Mouse (Mus musculus) neural tube, embryonic 13.5 days (tissue): ENCODE measurements around the gene Nyap1. TPM values are rescaled to one million over a fixed set of nuclear protein-coding genes. Genes with fewer than 3 reads are reported as not detected.
"Not testable (repeated sequence)": the region's sequence is repeated elsewhere in the genome, so short reads cannot be mapped to it uniquely, and the experiment has no call there.

Experiments used
- ATAC-seq: fragments of 200-750 bp; cut with Nextera tagmentation; 2 replicates; pipeline ENCODE4 v1.8.0; 2017; ENCODE audit warnings: low read depth, mild to moderate bottlenecking, moderate TSS enrichment, moderate library complexity
- H3K27ac ChIP-seq: fragments of 300-500 bp; sonication (generic); replicated peaks from 2 replicates; pipeline ENCODE4 v1.5.1; 2015; ENCODE audit warnings: moderate library complexity, mild to moderate bottlenecking, inconsistent platforms
- H3K27me3 ChIP-seq: fragments of 300-500 bp; sonication (generic); 2 replicates; pipeline ENCODE4 v1.6.1; 2015; ENCODE audit warnings: mild to moderate bottlenecking, inconsistent platforms
- H3K36me3 ChIP-seq: fragments of 300-500 bp; sonication (generic); 2 replicates; pipeline ENCODE4 v1.6.1; 2015; ENCODE audit warnings: mild to moderate bottlenecking, inconsistent platforms
- H3K4me1 ChIP-seq: fragments of 300-500 bp; sonication (generic); replicated peaks from 2 replicates; pipeline ENCODE4 v1.6.1; 2015; ENCODE audit warnings: inconsistent platforms
- H3K4me2 ChIP-seq: fragments of 300-500 bp; sonication (generic); 2 replicates; pipeline ENCODE4 v1.6.1; 2015; ENCODE audit warnings: inconsistent platforms, mild to moderate bottlenecking, moderate library complexity
- H3K4me3 ChIP-seq: fragments of 300-500 bp; sonication (generic); 2 replicates; pipeline ENCODE4 v1.5.1; 2015; ENCODE audit warnings: mild to moderate bottlenecking, inconsistent platforms
- H3K9ac ChIP-seq: fragments of 300-500 bp; sonication (generic); 2 replicates; pipeline ENCODE4 v1.6.1; 2015; ENCODE audit warnings: moderate library complexity, mild to moderate bottlenecking, inconsistent platforms
- H3K9me3 ChIP-seq: fragments of 300-500 bp; sonication (generic); 2 replicates; pipeline ENCODE4 v1.6.1; 2016; ENCODE audit warnings: inconsistent platforms
- WGBS: fragments of 180-500 bp; shearing (Covaris S2); methylation state at CpG from one replicate; pipeline ENCODE4 v1.1.7; 2015; 5-methylcytosine and 5-hydroxymethylcytosine counted together
- polyA plus RNA-seq: library from polyadenylated mRNA; unstranded; fragments of >200 nt; fragmentation: Nextera tagmentation; extraction: Ambion mirVana; gene quantifications from 2 replicates; pipeline ENCODE4 v1.2.1, GENCODE M21; 2015

Nyap1 gene
- polyA plus RNA-seq, 1 experiment from 2014 or later: 23.4 TPM

DNA sequence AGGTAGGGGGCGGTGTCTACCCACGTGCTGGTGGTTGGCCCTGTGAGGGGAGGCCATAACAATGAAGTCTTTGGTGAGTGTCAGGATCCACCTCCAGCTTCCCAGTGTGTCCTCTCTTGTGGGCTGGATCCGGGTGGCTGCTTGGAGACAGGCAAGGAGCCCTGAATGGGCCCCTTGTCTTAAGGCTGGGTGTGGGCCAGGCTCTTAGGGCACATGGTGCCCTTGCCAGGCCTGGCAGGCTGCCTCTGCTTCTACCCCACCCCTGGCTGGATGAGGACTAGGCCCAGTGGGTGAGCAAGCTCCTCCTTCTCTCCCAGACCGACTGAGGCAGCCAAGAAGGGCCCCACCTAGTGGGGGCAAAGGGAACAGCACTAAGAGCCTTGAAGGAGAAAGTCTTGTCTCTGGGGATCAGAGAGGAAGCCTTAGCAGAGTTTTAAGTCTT, 18.6 kb upstream of the Nyap1 start:
- Histone ChIP-seq H3K27ac (peak overlapping the region; percentile 81), H3K27me3 (no peaks in the 10 kb centered on the region), H3K9ac (no peak overlapping the region), H3K36me3 (peaks cover 13% of the 10 kb centered on the region; the same call in 1 of the 2 replicates), H3K9me3 (no peaks in the 10 kb centered on the region), H3K4me2 (no peak overlapping the region), H3K4me3 (no peak overlapping the region), H3K4me1 (peaks cover 43% of the 10 kb centered on the region)
- ATAC-seq: peak; percentile 82
- WGBS: 17% methylated on average over 4 of the region's 4 CpGs

DNA sequence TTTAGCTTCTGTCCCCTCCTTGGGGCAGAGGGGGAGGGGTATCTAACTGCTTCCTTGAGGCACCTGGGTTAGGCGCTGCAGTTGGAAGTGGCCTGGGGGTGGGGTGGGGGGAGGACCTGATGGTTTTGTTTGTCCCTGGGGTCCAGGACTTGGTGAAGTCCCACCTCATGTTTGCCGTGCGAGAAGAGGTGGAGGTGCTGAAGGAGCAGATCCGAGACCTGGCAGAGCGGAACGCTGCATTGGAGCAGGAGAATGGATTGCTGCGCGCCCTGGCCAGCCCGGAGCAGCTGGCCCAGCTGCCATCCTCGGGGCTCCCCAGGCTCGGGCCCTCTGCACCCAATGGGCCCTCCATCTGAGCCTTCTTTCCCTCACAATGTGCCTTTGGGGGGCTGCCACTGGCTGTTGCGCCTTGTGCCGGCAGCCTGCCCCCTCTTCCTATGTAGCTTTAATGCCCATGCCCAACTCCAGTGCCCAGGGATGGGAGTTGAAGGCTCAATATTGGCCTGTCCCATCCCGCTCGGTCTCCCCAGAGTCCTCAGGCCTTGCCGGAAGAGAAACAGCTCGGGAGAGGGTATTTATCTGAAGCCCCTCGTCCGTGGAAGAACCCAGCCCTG, 17.6 kb upstream of the Nyap1 start:
- whole genome bisulfite sequencing: 87% methylated on average over 19 of the region's 19 CpGs
- no peak for ATAC-seq
- H3K9me3 ChIP-seq: no peaks in the 10 kb centered on the region
- no peaks in the 10 kb centered on the region for H3K27me3 ChIP-seq
- peaks cover 43% of the 10 kb centered on the region for H3K4me1 ChIP-seq
- H3K4me3 ChIP-seq: no peak overlapping the region
- H3K36me3 ChIP-seq: peaks cover 16% of the 10 kb centered on the region
- H3K9ac ChIP-seq: peak overlapping the region; percentile 51
- peak overlapping the region; percentile 81 for H3K27ac ChIP-seq
- peak overlapping the region; percentile 41 for H3K4me2 ChIP-seq

DNA sequence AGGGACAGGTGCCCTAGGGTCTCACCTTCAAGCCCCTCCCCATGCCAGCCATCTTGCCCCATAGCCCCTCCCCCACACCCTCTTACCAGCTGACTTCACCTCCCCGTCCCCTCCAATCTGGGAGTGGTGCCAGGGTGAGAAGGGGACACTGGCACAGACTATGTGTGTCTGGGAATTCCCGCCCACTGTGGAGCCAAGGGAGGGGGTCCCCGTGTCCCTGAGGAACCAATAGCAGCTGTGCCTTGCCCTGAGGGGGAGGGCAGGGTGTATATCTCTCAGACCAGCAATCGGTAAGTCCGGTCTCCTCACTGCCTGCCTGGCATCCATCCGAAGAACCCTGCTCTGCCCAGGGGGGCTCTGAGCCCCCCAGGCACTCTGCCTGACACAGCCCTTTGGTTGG, 16.5 kb upstream of the Nyap1 start:
- H3K27me3 ChIP-seq: no peaks in the 10 kb centered on the region
- peak overlapping the region; percentile 51 for H3K9ac ChIP-seq
- peak overlapping the region; percentile 5; the same call in 1 of the 2 replicates for H3K4me3 ChIP-seq
- peak overlapping the region; percentile 81 for H3K27ac ChIP-seq
- 56% methylated on average over 6 of the region's 6 CpGs for WGBS
- H3K9me3 ChIP-seq: no peaks in the 10 kb centered on the region
- peak; percentile 74 for ATAC-seq
- H3K36me3 ChIP-seq: peaks cover 25% of the 10 kb centered on the region
- peaks cover 43% of the 10 kb centered on the region for H3K4me1 ChIP-seq
- peak overlapping the region; percentile 41 for H3K4me2 ChIP-seq

DNA sequence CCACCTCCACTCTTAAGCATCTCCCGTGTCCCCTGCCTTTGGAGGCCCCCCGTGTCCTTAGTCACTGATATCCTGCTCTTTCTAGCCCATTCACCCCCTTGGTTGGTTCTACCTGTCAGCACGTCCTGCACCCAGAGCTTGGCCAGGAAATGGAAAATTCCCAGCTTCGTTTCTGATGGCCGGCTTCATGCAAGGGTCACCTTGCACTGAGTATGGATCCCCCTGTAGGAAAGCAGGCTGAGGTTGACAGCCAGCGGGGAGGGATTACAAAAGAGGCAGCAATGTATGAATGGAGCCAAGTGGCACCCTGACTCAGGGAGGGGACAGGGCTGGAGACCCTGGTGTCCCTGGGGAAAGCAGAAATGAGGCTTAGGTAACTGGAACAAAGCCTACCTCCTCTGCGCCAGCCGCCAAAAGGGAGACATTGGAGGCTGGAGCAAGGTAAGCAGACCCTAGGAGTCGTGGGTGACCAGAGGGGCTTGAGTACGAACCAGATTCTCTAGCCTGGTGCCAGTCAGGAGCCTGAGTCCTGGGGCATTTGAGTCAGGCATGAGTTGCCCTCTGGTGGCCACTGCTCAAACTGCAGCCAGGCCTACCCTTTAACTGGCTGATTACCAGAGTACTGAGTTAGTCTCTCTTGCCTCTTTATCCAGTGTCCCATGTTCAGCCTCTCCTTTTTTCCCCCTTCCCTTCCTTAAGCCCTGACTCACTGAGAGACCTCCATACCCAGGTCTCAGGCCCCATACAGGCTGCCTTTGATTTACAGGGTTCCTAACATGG, 15.7 kb upstream of the Nyap1 start:
- H3K4me3 ChIP-seq: no peak overlapping the region
- no peaks in the 10 kb centered on the region for H3K27me3 ChIP-seq
- WGBS: 47% methylated on average over 10 of the region's 10 CpGs
- H3K4me1 ChIP-seq: peaks cover 43% of the 10 kb centered on the region
- H3K27ac ChIP-seq: peak overlapping the region; percentile 81
- H3K9me3 ChIP-seq: no peaks in the 10 kb centered on the region
- H3K4me2 ChIP-seq: no peak overlapping the region
- H3K9ac ChIP-seq: no peak overlapping the region
- H3K36me3 ChIP-seq: peaks cover 34% of the 10 kb centered on the region
- ATAC-seq: peak; percentile 38

DNA sequence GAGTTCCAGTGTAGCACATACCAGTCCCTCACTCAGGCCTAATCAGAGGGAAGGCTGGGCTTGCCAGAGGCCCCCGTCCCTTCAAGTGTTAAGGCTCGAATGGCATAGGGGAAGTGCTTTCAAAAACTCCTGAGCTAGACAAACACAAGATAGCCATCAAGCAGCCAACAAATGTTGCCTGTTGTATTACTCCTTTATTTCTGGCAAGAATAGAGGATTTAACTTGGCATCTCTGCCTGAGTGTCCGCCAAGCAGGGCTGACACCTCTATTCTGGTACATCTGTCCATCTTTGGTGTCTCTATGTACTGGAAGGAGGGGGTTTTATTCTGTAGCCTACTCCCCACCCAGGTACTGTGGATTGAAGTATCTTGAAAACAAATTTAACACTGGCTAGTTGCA, 14.7 kb upstream of the Nyap1 start:
- no peak overlapping the region for H3K27ac ChIP-seq

DNA sequence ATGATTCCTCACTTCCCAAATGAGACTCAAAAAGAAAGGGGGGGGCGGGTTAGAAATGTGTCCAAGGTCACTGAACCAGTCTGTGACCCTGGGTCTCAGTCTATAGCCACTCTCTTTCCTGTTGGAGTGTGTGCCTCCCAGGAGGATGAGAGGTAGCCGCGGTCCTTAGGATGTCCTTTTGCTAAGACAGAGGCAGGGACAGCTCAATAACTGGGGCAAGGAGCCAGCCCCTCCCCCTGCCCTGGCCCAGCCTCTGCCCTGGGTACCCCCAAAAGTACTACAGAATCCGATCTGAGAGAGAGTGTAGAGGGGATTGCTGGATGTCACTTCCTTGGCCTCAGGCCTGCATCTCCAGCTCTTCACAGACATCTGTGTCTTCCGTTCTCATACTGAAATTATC, 14.0 kb upstream of the Nyap1 start:
- H3K4me2 ChIP-seq: no peak overlapping the region
- no peak overlapping the region for H3K4me3 ChIP-seq
- H3K9ac ChIP-seq: no peak overlapping the region
- no peak for ATAC-seq
- peaks cover 40% of the 10 kb centered on the region for H3K4me1 ChIP-seq
- H3K27ac ChIP-seq: no peak overlapping the region
- no peaks in the 10 kb centered on the region for H3K9me3 ChIP-seq
- no peaks in the 10 kb centered on the region for H3K27me3 ChIP-seq
- WGBS: 85% methylated on average over 5 of the region's 5 CpGs
- H3K36me3 ChIP-seq: peaks cover 46% of the 10 kb centered on the region

More for the DNA sequence above, 14.7 kb upstream of the Nyap1 start:
- H3K27me3 ChIP-seq: no peaks in the 10 kb centered on the region
- no peak overlapping the region for H3K4me3 ChIP-seq
- WGBS: 81% methylated on average over 3 of the region's 3 CpGs
- H3K4me2 ChIP-seq: no peak overlapping the region
- peaks cover 43% of the 10 kb centered on the region for H3K36me3 ChIP-seq
- H3K9me3 ChIP-seq: no peaks in the 10 kb centered on the region
- peaks cover 43% of the 10 kb centered on the region for H3K4me1 ChIP-seq
- no peak overlapping the region for H3K9ac ChIP-seq
- ATAC-seq: no peak

DNA sequence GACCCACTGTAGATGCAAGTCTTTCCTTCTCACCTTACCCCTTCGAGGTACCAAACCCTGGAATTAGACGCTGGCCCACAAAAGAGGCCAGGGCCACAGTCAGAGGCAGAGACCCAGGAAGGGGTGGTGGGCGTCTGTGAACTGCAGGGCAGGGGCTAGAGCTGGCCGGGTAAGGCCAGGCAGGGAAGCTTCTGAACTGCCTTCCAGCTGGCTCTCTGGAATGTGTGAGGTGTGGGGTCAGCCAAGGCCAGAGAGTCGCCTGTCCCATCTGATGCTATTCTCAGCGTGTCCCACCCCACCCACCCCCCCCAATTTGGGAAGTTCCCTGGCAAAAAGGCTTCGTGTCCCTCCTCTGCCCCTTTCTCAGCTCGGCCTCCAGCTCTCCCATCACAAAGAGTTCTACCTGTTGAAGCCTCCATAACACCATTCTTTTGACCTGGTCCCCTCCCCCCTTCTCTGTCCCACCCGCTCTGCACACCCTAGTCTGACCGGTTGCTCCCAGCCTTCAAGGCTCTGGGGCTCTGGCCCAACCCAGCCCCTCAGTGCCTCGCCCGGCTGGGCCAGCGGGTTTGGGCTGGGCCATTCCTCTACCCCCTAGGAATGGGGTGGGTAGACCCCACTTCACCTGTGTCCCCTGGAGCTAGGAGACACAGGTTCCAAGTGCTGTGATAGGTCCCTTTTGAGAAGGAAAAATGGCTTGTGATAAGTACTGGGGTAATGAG, 11.9 kb upstream of the Nyap1 start:
- no peak overlapping the region for H3K9ac ChIP-seq
- no peaks in the 10 kb centered on the region for H3K9me3 ChIP-seq
- no peak overlapping the region for H3K4me2 ChIP-seq
- no peak overlapping the region for H3K4me3 ChIP-seq
- H3K4me1 ChIP-seq: peaks cover 39% of the 10 kb centered on the region
- no peak for ATAC-seq
- no peaks in the 10 kb centered on the region for H3K27me3 ChIP-seq
- H3K36me3 ChIP-seq: peaks cover 39% of the 10 kb centered on the region
- no peak overlapping the region for H3K27ac ChIP-seq
- 82% methylated on average over 13 of the region's 13 CpGs for WGBS

DNA sequence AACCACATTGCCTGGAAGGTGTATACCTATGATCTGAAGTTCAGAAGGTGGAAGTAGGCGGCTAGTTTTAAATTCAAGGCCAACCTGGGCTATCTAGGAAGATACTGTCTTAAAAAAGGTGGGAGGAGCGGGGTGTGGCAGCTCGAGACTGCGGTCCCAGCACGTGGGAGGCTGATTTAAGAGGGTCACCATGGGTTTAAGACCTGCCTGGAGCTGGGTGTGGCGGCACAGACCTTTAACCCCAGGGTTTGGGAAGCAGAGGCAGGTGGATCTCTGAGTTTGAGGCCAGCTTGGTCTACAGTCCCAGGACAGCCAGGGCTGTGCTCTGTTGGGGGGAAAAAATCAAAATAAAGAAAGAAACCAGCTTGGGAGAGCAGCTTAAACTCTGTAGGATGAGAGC, 10.6 kb upstream of the Nyap1 start:
- 90% methylated on average over 6 of the region's 6 CpGs for WGBS
- ATAC-seq: no peak

DNA sequence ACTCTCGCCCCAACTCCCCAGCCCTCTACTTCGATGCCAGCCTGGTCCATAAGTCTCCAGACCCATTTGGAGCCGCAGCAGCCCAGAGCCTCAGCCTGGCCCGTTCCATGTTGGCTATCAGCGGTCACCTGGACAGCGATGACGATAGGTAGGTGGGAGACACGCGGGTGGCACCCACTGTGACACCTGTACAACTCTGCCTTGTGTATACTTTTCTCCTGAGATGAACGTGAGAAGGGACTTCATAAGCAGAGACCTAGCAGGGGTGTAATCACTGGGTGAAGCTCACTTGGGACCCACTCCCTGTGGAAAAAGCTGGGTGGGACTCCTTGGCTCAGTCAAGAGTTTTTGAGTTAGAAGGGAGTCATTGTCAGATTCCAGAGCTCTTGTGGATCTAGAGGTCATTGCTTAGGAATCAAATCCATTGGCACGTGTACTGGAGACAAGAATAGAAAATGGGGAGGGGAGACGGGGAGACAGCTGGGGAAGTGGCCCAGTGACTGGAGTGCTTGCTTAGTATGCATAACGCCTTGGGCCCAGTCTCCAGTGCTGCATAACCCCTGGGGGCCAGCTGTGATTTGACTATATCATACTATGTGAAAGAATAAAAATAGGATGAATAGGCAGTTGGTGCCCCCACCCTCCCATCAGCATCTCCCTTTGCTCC, 9.9 kb upstream of the Nyap1 start:
- H3K4me2 ChIP-seq: no peak overlapping the region
- peaks cover 39% of the 10 kb centered on the region for H3K36me3 ChIP-seq
- H3K9me3 ChIP-seq: no peaks in the 10 kb centered on the region
- no peak overlapping the region for H3K9ac ChIP-seq
- H3K4me1 ChIP-seq: peaks cover 41% of the 10 kb centered on the region
- H3K4me3 ChIP-seq: no peak overlapping the region
- no peak for ATAC-seq
- no peak overlapping the region for H3K27ac ChIP-seq
- no peaks in the 10 kb centered on the region for H3K27me3 ChIP-seq
- 95% methylated on average over 13 of the region's 13 CpGs for WGBS

More for the DNA sequence above, 10.6 kb upstream of the Nyap1 start:
- Histone ChIP-seq H3K9me3 (no peaks in the 10 kb centered on the region), H3K4me3 (no peak overlapping the region), H3K4me2 (no peak overlapping the region), H3K4me1 (peaks cover 39% of the 10 kb centered on the region), H3K27me3 (no peaks in the 10 kb centered on the region), H3K9ac (no peak overlapping the region), H3K27ac (no peak overlapping the region), H3K36me3 (peaks cover 39% of the 10 kb centered on the region)

DNA sequence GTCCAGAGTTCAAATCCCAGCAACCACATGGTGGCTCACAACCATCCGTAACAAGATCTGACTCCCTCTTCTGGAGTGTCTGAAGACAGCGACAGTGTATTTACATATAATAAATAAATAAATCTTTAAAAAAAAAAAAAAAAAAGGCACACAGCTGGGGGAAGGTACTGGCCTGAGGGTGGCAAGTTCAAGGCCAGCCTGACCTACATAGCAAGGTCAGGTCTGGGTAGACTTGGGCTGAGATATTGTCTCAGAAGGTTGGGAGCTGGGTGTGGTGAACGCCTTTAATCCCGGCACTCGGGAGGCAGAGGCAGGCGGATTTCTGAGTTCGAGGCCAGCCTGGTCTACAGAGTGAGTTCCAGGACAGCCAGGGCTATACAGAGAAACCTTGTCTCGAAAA, 8.8 kb upstream of the Nyap1 start:
- H3K9ac ChIP-seq, H3K27me3 ChIP-seq, ATAC-seq, H3K9me3 ChIP-seq, H3K27ac ChIP-seq, H3K4me2 ChIP-seq, H3K4me3 ChIP-seq: not testable (repeated sequence)
- peaks cover 39% of the 10 kb centered on the region for H3K4me1 ChIP-seq
- peaks cover 32% of the 10 kb centered on the region for H3K36me3 ChIP-seq
- 90% methylated on average over 8 of the region's 8 CpGs for WGBS

DNA sequence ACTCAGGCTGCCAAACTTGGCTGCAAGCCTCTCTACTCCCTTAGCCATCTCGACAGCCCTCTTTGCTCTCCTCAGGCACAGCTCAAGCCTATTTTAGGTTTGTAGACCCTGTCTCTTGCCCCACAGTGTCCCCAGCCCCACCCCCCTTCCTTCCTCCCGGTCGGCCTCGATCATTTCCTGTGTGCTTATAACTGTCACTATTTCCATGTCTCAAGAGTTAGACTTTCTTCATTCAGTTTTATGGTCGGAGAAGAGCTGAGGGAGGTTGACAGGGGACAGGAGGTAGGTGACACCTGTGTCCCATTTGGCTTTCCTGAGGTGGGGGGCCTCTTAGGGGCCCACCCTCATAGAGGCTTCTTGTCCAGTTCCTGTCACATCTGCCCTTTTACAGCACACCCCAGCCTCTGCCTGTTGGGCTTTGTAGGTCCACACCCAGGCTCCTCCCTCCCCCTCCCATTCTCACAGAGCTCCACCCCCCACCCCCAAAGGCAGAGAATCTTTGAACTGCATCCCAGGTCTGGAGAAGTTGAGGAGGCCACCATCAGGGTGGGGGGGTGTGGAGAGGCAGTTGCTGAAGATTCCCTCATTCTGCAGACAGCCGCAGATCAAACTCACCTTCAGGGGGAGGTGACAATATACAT, 7.9 kb upstream of the Nyap1 start:
- no peak for ATAC-seq
- Histone ChIP-seq H3K4me3 (0 out of 2 replicates have a peak overlapping the region, but pooled peaks have one; percentile 66), H3K27me3 (no peaks in the 10 kb centered on the region), H3K9me3 (no peaks in the 10 kb centered on the region), H3K9ac (0 out of 2 replicates have a peak overlapping the region, but pooled peaks have one; percentile 72), H3K4me1 (peaks cover 45% of the 10 kb centered on the region), H3K27ac (0 out of 2 replicates have a peak overlapping the region, but pooled peaks have one; percentile 93), H3K4me2 (peak overlapping the region; percentile 99), H3K36me3 (peaks cover 32% of the 10 kb centered on the region)
- WGBS: 65% methylated on average over 6 of the region's 6 CpGs
